Mouse (Mus musculus): ENCODE results near the gene Dcdc2b.

- TF ChIP-seq POLR2A (IDR thresholded peaks at IDR 0.05; ENCODE audit: borderline replicate concordance, extremely low read depth, low read depth, low read length) (no peak), CTCF (IDR thresholded peaks at IDR 0.05; ENCODE audit: insufficient read depth, low read length) (no peak)
Measured at GRCm38 (mm10) chr4:129615801-129616290, 1.8 kb upstream of the Dcdc2b start.
